Mouse (Mus musculus) lung, postnatal 0 days (tissue): Measurements from ENCODE around the gene E030018B13Rik. TPM values are rescaled to one million over a fixed set of nuclear protein-coding genes. Genes with fewer than 3 reads are reported as not detected.

Experiments
- ATAC-seq: fragments of 200-750 bp; cut with Nextera tagmentation; 2 replicates; pipeline ENCODE4 v1.8.0; 2017; ENCODE audit warnings: moderate library complexity
- DNase-seq: peaks from one replicate; pipeline ENCODE4 v3.0.0-alpha.2; 2016; ENCODE audit warnings: low spot score
- H3K27ac ChIP-seq: fragments of 300-500 bp; sonication (generic); 2 replicates; pipeline ENCODE4 v1.5.1; 2014; ENCODE audit warnings: antibody characterized with exemption, mild to moderate bottlenecking, low read length, mixed read lengths
- H3K27me3 ChIP-seq: fragments of 300-500 bp; sonication (generic); replicated peaks from 2 replicates; pipeline ENCODE4 v1.6.1; 2014; ENCODE audit warnings: low read length, mixed read lengths; ENCODE audit not compliant: insufficient read depth
- H3K36me3 ChIP-seq: fragments of 300-500 bp; sonication (generic); 2 replicates; pipeline ENCODE4 v1.6.1; 2014; ENCODE audit warnings: low read length, mixed read lengths; ENCODE audit not compliant: insufficient read depth
- H3K4me1 ChIP-seq: fragments of 300-500 bp; sonication (generic); 2 replicates; pipeline ENCODE4 v1.6.1; 2014; ENCODE audit warnings: antibody characterized with exemption, low read depth, low read length, mixed read lengths; ENCODE audit not compliant: insufficient read depth
- H3K4me2 ChIP-seq: fragments of 300-500 bp; sonication (generic); replicated peaks from 2 replicates; pipeline ENCODE4 v1.6.1; 2014; ENCODE audit warnings: low read depth, mild to moderate bottlenecking, low read length, moderate library complexity, mixed read lengths
- H3K4me3 ChIP-seq: fragments of 300-500 bp; sonication (generic); 2 replicates; pipeline ENCODE4 v1.5.1; 2014; ENCODE audit warnings: low read depth, low read length
- H3K9ac ChIP-seq: fragments of 300-500 bp; sonication (generic); replicated peaks from 2 replicates; pipeline ENCODE4 v1.6.1; 2014; ENCODE audit warnings: low read depth, mild to moderate bottlenecking
- H3K9me3 ChIP-seq: fragments of 300-500 bp; sonication (generic); 2 replicates; pipeline ENCODE4 v1.6.1; 2016; ENCODE audit warnings: low read length, mixed read lengths
- CTCF ChIP-seq: IDR thresholded peaks from 2 replicates; pipeline ENCODE4 v1.5.1; 2016; ENCODE audit warnings: antibody characterized with exemption, mild to moderate bottlenecking
- EP300 ChIP-seq: IDR thresholded peaks from 2 replicates; pipeline ENCODE4 v1.6.1; 2016; ENCODE audit warnings: antibody characterized with exemption, mild to moderate bottlenecking, control low read depth
- WGBS: fragments of 180-500 bp; shearing (Covaris S2); extraction: QIAGEN DNeasy Blood & Tissue Kit; methylation state at CpG from one replicate; pipeline ENCODE4 v1.1.7; 2014; 5-methylcytosine and 5-hydroxymethylcytosine counted together
- polyA plus RNA-seq: library from polyadenylated mRNA; unstranded; fragments of >200 nt; fragmentation: Nextera tagmentation; extraction: Ambion mirVana; gene quantifications from 2 replicates; pipeline ENCODE4 v1.2.1, GENCODE M21; 2015

Gene E030018B13Rik
- polyA plus RNA-seq, 1 experiment from 2014 or later: 0.27 TPM

- H3K4me1 ChIP-seq: peaks cover 55% of the 10 kb centered on the region
- no peak overlapping the region for H3K9ac ChIP-seq
- 95% methylated on average over 2 of the region's 2 CpGs for WGBS
- TF ChIP-seq EP300 (no peak), CTCF (no peak)
- H3K4me2 ChIP-seq: no peak overlapping the region
- no peaks in the 10 kb centered on the region for H3K27me3 ChIP-seq
- DNase-seq (no peak), ATAC-seq (no peak)
- H3K4me3 ChIP-seq: no peak overlapping the region
- no peaks in the 10 kb centered on the region for H3K9me3 ChIP-seq
- H3K36me3 ChIP-seq: no peaks in the 10 kb centered on the region
- H3K27ac ChIP-seq: no peak overlapping the region
These were observed 16.2 kb upstream of the E030018B13Rik start for GRCm38 (mm10) chr7:63900411-63900810.

- Histone ChIP-seq H3K27me3 (no peaks in the 10 kb centered on the region), H3K4me3 (no peak overlapping the region), H3K9me3 (no peaks in the 10 kb centered on the region), H3K9ac (no peak overlapping the region), H3K36me3 (no peaks in the 10 kb centered on the region), H3K4me1 (peaks cover 55% of the 10 kb centered on the region), H3K4me2 (no peak overlapping the region), H3K27ac (peak overlapping the region; percentile 58; the same call in 1 of the 2 replicates)
- WGBS: 72% methylated on average over 11 of the region's 11 CpGs
- no peak for ATAC-seq
- TF ChIP-seq EP300: no peak
- TF ChIP-seq CTCF: no peak
- no peak for DNase-seq
These were observed 15.3 kb upstream of the E030018B13Rik start for GRCm38 (mm10) chr7:63901346-63901745.

- Histone ChIP-seq H3K36me3 (no peaks in the 10 kb centered on the region), H3K9me3 (no peaks in the 10 kb centered on the region), H3K27me3 (no peaks in the 10 kb centered on the region), H3K9ac (no peak overlapping the region), H3K4me3 (no peak overlapping the region), H3K27ac (peak overlapping the region; percentile 58), H3K4me1 (peaks cover 52% of the 10 kb centered on the region), H3K4me2 (no peak overlapping the region)
- no peak for DNase-seq
- no peak for ATAC-seq
- TF ChIP-seq EP300 (no peak), CTCF (no peak)
- 74% methylated on average over 3 of the region's 3 CpGs for WGBS
These were observed 14.7 kb upstream of the E030018B13Rik start for GRCm38 (mm10) chr7:63901942-63902341.

- peak overlapping the region; percentile 86 for H3K27ac ChIP-seq
These were observed 13.9 kb upstream of the E030018B13Rik start for GRCm38 (mm10) chr7:63902604-63903210.

DNA sequence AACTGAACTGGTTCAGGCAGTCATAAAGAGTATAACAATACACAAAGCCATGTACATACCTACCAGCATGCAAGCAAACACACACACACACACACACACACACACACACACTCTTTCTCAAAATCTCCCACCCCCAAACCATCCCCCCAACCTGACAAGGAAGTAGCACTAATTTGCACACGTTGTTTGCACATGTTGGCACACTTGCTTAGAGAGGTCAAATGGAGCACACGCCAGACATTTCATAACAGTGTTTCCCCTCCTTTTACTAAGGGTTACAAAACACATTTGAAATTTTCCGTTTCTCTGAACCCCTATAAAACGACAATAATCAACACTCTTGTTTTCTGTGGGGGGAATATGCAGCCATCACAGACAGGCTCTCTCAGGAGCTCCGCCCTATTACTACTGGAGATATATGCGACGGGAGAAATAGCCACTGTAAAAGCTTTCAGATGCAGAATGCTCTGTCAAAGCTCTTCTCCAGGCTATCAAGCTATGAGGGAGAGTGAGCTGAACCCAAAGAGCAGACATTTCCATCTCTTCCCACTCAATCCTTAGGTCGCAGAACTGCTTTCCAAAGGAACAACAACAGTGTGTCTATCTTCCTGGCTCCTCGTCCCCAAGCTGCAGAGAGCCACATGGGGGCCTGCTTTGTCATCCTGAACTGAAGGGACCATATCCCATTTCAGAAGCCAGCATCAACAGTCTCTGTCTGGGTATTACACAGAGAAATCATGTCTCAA, 12.8 kb upstream of the E030018B13Rik start:
- H3K27ac ChIP-seq: peak overlapping the region; percentile 86
- no peak for TF ChIP-seq CTCF
- TF ChIP-seq EP300: peak; percentile 66
- no peaks in the 10 kb centered on the region for H3K27me3 ChIP-seq
- H3K9ac ChIP-seq: no peak overlapping the region
- H3K4me1 ChIP-seq: peaks cover 52% of the 10 kb centered on the region
- no peak overlapping the region for H3K4me3 ChIP-seq
- H3K4me2 ChIP-seq: no peak overlapping the region
- 36% methylated on average over 9 of the region's 9 CpGs for WGBS
- peak; percentile 80 for DNase-seq
- ATAC-seq: peak; percentile 36
- H3K36me3 ChIP-seq: no peaks in the 10 kb centered on the region
- no peaks in the 10 kb centered on the region for H3K9me3 ChIP-seq

More at GRCm38 (mm10) chr7:63902604-63903210, 13.9 kb upstream of the E030018B13Rik start:
- 44% methylated on average over 3 of the region's 3 CpGs for WGBS
- Histone ChIP-seq H3K27me3 (no peaks in the 10 kb centered on the region), H3K4me2 (0 out of 2 replicates have a peak overlapping the region, but pooled peaks have one; percentile 11), H3K4me1 (peaks cover 49% of the 10 kb centered on the region), H3K36me3 (no peaks in the 10 kb centered on the region), H3K9ac (no peak overlapping the region), H3K4me3 (no peak overlapping the region), H3K9me3 (no peaks in the 10 kb centered on the region)
- TF ChIP-seq CTCF: no peak
- peak; percentile 57; the same call in 1 of the 2 replicates for TF ChIP-seq EP300
- ATAC-seq: no peak
- peak; percentile 61 for DNase-seq

DNA sequence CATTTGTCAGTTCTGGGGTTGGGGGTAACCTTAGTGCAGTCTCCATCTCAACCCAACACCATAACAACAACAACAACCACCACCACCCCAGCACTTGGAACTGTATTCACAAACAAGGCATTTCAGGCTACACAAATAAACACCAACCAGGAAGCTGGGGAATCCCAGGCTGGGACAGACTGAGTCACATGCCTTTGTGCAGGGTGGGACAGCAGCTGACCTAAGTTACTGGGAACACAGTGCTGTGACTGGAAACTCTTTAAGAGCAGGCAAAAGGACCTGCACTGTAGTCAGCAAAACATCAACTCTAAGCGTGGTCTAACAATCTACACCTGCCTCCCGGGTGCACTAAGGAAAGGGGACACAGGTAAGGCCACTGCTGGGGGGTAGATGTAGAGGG, 11.5 kb upstream of the E030018B13Rik start:
- peaks cover 59% of the 10 kb centered on the region for H3K4me1 ChIP-seq
- no peaks in the 10 kb centered on the region for H3K9me3 ChIP-seq
- ATAC-seq (peak; percentile 76), DNase-seq (peak; percentile 73)
- no peaks in the 10 kb centered on the region for H3K27me3 ChIP-seq
- TF ChIP-seq CTCF (no peak), EP300 (peak; percentile 52)
- peak overlapping the region; percentile 86 for H3K27ac ChIP-seq
- peak overlapping the region; percentile 9; the same call in 1 of the 2 replicates for H3K4me2 ChIP-seq
- 66% methylated on average over 2 of the region's 2 CpGs for WGBS
- no peaks in the 10 kb centered on the region for H3K36me3 ChIP-seq
- no peak overlapping the region for H3K4me3 ChIP-seq
- no peak overlapping the region for H3K9ac ChIP-seq
